Mouse (Mus musculus) brain, embryonic 14.5 days (tissue): ENCODE data around the gene Nlgn1.

ENCODE experiments used
- CTCF ChIP-seq: fragments of 200-500 bp; IDR thresholded peaks from 2 replicates; pipeline ENCODE4 v1.5.1; 2012; ENCODE audit warnings: inconsistent platforms, mild to moderate bottlenecking, moderate library complexity, borderline replicate concordance; ENCODE audit not compliant: insufficient read depth, insufficient read length; ENCODE audit errors: extremely low read depth
- POLR2A ChIP-seq: fragments of 200-500 bp; IDR thresholded peaks from 2 replicates; pipeline ENCODE4 v1.6.1; 2012; ENCODE audit warnings: mild to moderate bottlenecking, inconsistent platforms, borderline replicate concordance; ENCODE audit not compliant: poor library complexity, insufficient read depth, insufficient read length, severe bottlenecking; ENCODE audit errors: extremely low read depth

DNA sequence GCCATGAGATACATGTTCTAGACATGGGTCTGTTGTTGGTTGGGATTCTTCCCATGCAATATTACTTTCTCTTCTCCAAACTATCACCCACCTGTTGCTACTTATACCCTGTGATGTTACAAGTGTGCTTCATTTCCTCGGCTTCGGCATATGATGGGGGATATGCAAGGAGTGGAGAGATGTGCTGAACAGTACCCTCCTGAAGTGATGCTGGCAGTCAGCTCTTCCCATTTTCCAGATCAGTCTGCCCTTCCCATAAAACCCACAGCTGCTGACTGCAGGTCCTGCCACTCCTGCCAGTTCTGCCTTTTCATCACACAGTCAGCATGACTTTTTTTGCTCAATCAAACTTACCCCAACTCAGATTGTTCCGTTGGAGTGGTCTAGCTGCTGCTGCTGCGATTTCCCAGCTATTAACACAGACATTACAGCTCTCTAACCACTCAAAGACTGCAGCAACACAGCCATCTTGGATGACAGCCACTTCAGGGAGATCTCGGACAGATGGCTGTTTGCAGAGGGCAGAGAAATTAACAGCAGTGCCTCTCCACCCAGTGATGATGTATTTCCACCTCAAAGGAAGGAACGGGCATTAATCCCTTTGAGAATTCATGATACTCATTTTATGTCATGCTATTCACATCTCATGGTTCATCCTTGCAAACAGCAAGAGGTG lies 643.3 kb downstream of the Nlgn1 start:
- no peak for TF ChIP-seq POLR2A
- TF ChIP-seq CTCF = no peak
